Mouse (Mus musculus) bone marrow macrophage, adult 2 months (primary cell): ENCODE results near the gene Ppm1f. TPM values are rescaled to one million over a fixed set of nuclear protein-coding genes. Genes with fewer than 3 reads are reported as not detected.

Experiments used
- H3K27ac ChIP-seq: 2 replicates; pipeline ENCODE4 v1.5.1; 2012; ENCODE audit warnings: low read depth, low read length; ENCODE audit not compliant: insufficient read depth
- H3K4me1 ChIP-seq: 2 replicates; pipeline ENCODE4 v1.6.1; 2012; ENCODE audit warnings: low read length; ENCODE audit not compliant: control insufficient read depth, insufficient read depth
- H3K4me3 ChIP-seq: 2 replicates; pipeline ENCODE4 v1.5.1; 2012; ENCODE audit warnings: mild to moderate bottlenecking, low read length, moderate library complexity; ENCODE audit not compliant: insufficient read depth
- CTCF ChIP-seq: IDR thresholded peaks from 2 replicates; pipeline ENCODE4 v1.5.1; 2012; ENCODE audit warnings: low read depth, mild to moderate bottlenecking, low read length, moderate library complexity
- POLR2A ChIP-seq: IDR thresholded peaks from 2 replicates; pipeline ENCODE4 v1.6.1; 2012; ENCODE audit warnings: mild to moderate bottlenecking, low read depth, low read length, borderline replicate concordance
- polyA plus RNA-seq: library from polyadenylated mRNA; stranded (reverse); fragments of >200 nt; gene quantifications from 2 replicates; pipeline ENCODE4 v1.2.4, GENCODE M21; 2012; ENCODE audit not compliant: missing spikeins, insufficient read depth, insufficient read length

Gene Ppm1f
- polyA plus RNA-seq, 1 experiment: 9.1 TPM

DNA sequence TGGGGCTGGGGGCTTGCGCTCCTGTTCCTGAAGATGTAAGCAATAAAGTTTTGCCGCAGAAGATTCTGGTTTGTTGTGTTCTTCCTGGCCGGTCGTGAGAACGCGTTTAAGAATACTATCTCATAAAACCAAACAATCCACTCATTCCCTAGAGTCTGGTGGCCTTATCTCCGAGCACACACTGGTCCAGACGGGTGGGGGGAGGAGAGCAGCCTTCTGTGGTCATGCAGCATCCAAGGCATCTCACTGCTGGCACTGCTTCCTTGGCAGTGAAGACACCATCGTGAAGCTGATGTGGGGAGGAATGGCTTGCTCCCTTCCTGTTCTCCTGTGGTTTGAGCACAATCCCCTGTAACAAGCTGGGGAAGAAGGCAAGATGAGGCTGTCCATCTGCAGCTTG is 43.3 kb downstream of the Ppm1f start:
- Histone ChIP-seq H3K4me3 (no peak overlapping the region), H3K27ac (no peak overlapping the region), H3K4me1 (no peaks in the 10 kb centered on the region)
- TF ChIP-seq POLR2A (no peak), CTCF (no peak)

DNA sequence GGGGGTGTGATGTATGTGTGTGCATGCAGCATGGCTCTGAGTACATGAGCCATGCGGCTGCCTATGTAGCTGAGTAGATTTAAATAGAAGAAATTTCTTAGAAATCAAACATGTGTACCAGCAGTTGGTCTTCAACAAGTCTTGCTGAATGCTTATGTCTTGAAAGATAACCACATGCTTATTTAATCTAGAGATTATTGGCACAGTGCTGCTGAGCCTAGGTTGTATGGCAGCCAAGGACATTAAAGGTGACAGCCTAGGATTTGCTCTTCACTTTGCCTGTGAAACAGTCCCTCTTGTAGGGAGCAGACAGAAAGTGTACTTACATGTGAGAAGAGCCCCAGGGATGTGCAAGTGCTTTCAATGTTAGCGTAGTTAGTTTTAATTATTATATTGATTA is 44.8 kb downstream of the Ppm1f start:
- Histone ChIP-seq H3K4me1 (no peaks in the 10 kb centered on the region), H3K4me3 (no peak overlapping the region), H3K27ac (no peak overlapping the region)
- TF ChIP-seq POLR2A (no peak), CTCF (no peak)

DNA sequence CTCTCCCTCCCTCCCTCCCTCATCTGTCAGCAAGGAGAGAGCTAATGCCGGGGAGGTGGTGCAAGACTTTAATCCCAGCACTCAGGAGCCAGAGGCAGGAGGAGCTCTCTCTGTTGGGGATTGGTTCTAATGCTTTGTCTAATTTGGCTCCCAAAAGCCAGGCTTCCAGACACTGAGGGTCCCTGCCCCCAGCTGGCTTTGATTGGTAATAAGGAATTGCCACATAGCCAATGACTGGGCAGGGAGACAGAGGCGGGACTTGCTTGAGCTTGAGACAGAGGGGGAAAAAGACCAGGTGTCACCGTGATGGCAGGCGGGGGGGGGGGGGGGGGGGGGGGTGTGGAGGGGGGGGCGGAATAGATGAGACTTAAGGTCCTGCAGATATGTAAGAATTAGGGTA is 62.3 kb downstream of the Ppm1f start:
- H3K4me3 ChIP-seq: no peak overlapping the region
- no peak overlapping the region for H3K27ac ChIP-seq
- TF ChIP-seq POLR2A (no peak), CTCF (no peak)
- no peaks in the 10 kb centered on the region for H3K4me1 ChIP-seq

DNA sequence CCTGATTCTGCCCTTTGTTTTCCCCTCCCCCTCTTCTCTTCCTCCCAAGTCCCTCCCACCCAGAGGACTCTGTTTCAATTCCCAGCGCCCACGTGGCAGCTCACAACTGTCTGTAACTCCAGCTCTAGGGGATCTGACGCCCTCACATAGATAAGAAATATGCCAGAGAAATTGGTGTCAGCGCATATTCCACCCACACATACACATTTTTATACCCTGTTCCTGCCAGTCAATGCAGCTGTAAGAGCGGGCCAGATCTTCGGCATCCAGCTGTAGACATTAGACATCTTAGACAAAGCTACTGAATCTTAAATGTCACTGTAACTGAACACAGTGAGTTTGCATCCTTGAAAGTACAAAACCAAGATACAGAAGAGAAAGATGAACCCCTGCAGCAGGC is 63.6 kb downstream of the Ppm1f start:
- no peak for TF ChIP-seq CTCF
- no peak for TF ChIP-seq POLR2A
- H3K4me1 ChIP-seq: no peaks in the 10 kb centered on the region

GRCm38 (mm10) chr16:16965149-16965548 is 68.9 kb downstream of the Ppm1f start:
- Histone ChIP-seq H3K27ac (no peak overlapping the region), H3K4me3 (no peak overlapping the region), H3K4me1 (peaks cover 3% of the 10 kb centered on the region; the same call in 1 of the 2 replicates)
- TF ChIP-seq POLR2A: no peak
- no peak for TF ChIP-seq CTCF

More for the DNA sequence above, 63.6 kb downstream of the Ppm1f start:
- H3K27ac ChIP-seq: no peak overlapping the region
- no peak overlapping the region for H3K4me3 ChIP-seq

- Histone ChIP-seq H3K27ac (no peak overlapping the region), H3K4me3 (no peak overlapping the region), H3K4me1 (peaks cover 3% of the 10 kb centered on the region; the same call in 1 of the 2 replicates)
- TF ChIP-seq POLR2A (no peak), CTCF (no peak)
Measured at GRCm38 (mm10) chr16:16966290-16966689, 70.0 kb downstream of the Ppm1f start.

Other genes starting within 250 kb of the Ppm1f start
- gene Olfr19, start 220.1 kb upstream of the Ppm1f start, polyA plus RNA-seq: not detected in 2 replicates
- not detected in 2 replicates for gene Spag6l, start 67.0 kb upstream of the Ppm1f start, polyA plus RNA-seq
- gene Igll1, start 32.5 kb upstream of the Ppm1f start, polyA plus RNA-seq: not detected in 2 replicates
- 46.0 and 54.6 TPM in 2 replicates for gene Top3b, start 25.7 kb upstream of the Ppm1f start, polyA plus RNA-seq
- 2.6 TPM in 1 of 2 replicates, not detected in the other for gene Vpreb1, start 25.6 kb upstream of the Ppm1f start, polyA plus RNA-seq
- gene Mapk1, start 86.9 kb downstream of the Ppm1f start, polyA plus RNA-seq: 105 and 111 TPM in 2 replicates
- 0.94 TPM in 1 of 2 replicates, not detected in the other for gene Ypel1, start 173.2 kb downstream of the Ppm1f start, polyA plus RNA-seq
- 116 and 141 TPM in 2 replicates for gene Ppil2, start 214.8 kb downstream of the Ppm1f start, polyA plus RNA-seq
- gene 2610318N02Rik, start 228.7 kb downstream of the Ppm1f start, polyA plus RNA-seq: 3.7 and 4.4 TPM in 2 replicates
- 60.9 and 75.4 TPM in 2 replicates for gene Sdf2l1, start 235.9 kb downstream of the Ppm1f start, polyA plus RNA-seq
- 2.0 and 3.5 TPM in 2 replicates for gene Ydjc, start 248.2 kb downstream of the Ppm1f start, polyA plus RNA-seq